ENCODE assay signal across 8 mouse cellular contexts in the genomic region with DNA sequence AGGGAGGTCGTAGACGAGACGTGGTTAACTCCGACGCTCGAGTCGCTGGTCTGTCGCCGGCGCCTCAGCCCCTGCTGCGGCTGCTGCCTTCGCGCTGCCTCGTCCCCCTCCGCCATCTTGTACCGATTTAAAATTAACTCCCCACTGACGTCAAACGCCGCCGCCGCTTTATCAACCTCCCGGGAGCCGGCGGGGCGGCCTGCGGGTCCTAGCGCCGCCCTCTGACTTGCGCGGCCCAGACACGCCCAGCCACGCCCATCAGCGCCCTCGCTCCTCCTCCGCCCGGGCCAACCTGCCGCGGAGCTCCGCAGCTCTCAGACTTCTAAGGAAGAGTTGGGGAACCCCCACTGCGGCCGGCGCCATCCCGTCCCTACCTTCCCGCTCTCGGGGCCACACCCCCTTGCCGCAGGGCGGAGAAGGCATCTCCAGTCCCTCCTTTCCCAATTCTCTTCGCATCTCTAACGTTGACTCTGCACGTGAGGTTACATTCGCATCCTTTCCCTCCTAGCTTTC. TPM values are rescaled to one million over a fixed set of nuclear protein-coding genes. Genes with fewer than 3 reads are reported as not detected.
A peak's percentile ranks its signal among the peaks of the same experiment; 100 is the strongest.
DNase-seq lines count a peak whose midpoint lies in the region; ATAC-seq lines count a peak whose summit lies in the region.

A gene (minus strand): TSS at position 213 of the 513 bp plus-strand sequence.

- peak; percentile 93 for ATAC-seq in hindbrain, embryonic 15.5 days (ENCODE audit: low FRiP score, low read depth)

- peak within 1 kb of the TSS; percentile 89 for H3K4me3 ChIP-seq in hindbrain, embryonic 15.5 days

- under 1% methylated on average over 47 of the region's 51 CpGs for WGBS in hindbrain, embryonic 15.5 days

- no peaks in the 10 kb centered on the region for H3K9me3 ChIP-seq in hindbrain, embryonic 15.5 days

- peaks cover 12% of the 10 kb centered on the region for H3K27me3 ChIP-seq in hindbrain, embryonic 15.5 days

- peak within 1 kb of the TSS; percentile 92 for H3K9ac ChIP-seq in hindbrain, embryonic 15.5 days

- H3K36me3 ChIP-seq in hindbrain, embryonic 15.5 days: no peaks in the 10 kb centered on the region

- H3K4me1 ChIP-seq in hindbrain, embryonic 15.5 days (replicated peaks): peaks cover 26% of the 10 kb centered on the region

- peak within 1 kb of the TSS; percentile 92 for H3K27ac ChIP-seq in hindbrain, embryonic 15.5 days (replicated peaks)

- H3K4me2 ChIP-seq in hindbrain, embryonic 15.5 days: peak within 1 kb of the TSS; percentile 66

- peak; percentile 95 for DNase-seq in R1 (ENCODE audit: low read depth, low spot score)
- DNase-seq in cerebellum, postnatal 25 days: peak; percentile 93 to 96
- peak; percentile 92 to 94 for DNase-seq in frontal cortex, postnatal 36 days (ENCODE audit: low spot score in 2 of 2)
- peak; percentile 86 for DNase-seq in left cerebral cortex, adult 11 months (ENCODE audit: low spot score)
- DNase-seq in lung, postnatal 4 days: peak; percentile 95 to 97
- peak; percentile 87 for DNase-seq in retina, postnatal 7 days (ENCODE audit: low read depth, low spot score)
- peak; percentile 83 for DNase-seq in urinary bladder, adult 2 months (ENCODE audit: low spot score)

RNA-seq across cellular contexts. Expression of the gene that starts here (rescaled TPM):
- 34.2 and 35.5 TPM in 2 replicates for polyA plus RNA-seq in hindbrain, embryonic 15.5 days (2015; fragmentation: Nextera tagmentation; extraction: Ambion mirVana)
- 22.7 and 23.3 TPM in 2 replicates for polyA plus RNA-seq in urinary bladder, adult 2 months (2012; rRNA removed)

Comparison
In these comparisons a context has a peak if more than half of its experiments do, and no peak if none do; other contexts are left out.
1. Peak in every context shown above with its lines: DNase-seq, ATAC-seq, H3K4me3 ChIP-seq and H3K27ac ChIP-seq.